Mouse (Mus musculus): ENCODE data around the gene Luzp2. TPM values are rescaled to one million over a fixed set of nuclear protein-coding genes. Genes with fewer than 3 reads are reported as not detected.
"Not testable (repeated sequence)": the region's sequence is repeated elsewhere in the genome, so short reads cannot be mapped to it uniquely, and the experiment has no call there.

Luzp2 gene
- polyA plus RNA-seq, 1 experiment from 2014 or later = 2.3 TPM

GRCm38 (mm10) chr7:54956759-54957158, 121.5 kb downstream of the Luzp2 start:
- ATAC-seq (ENCODE audit: low FRiP score) (no peak), DNase-seq (ENCODE audit: low spot score) (no peak)
- H3K4me2 ChIP-seq (replicated peaks; ENCODE audit: low read depth, low read length) = no peak overlapping the region
- H3K9ac ChIP-seq (ENCODE audit: low read depth, low read length) = no peak overlapping the region
- H3K36me3 ChIP-seq (ENCODE audit: control insufficient read depth, insufficient read depth, low read length) = no peaks in the 10 kb centered on the region
- no peaks in the 10 kb centered on the region for H3K27me3 ChIP-seq (ENCODE audit: control insufficient read depth, insufficient read depth, low read length)
- no peak overlapping the region for H3K4me3 ChIP-seq (ENCODE audit: low read depth, low read length)
- H3K27ac ChIP-seq (ENCODE audit: low read depth, low read length) = no peak overlapping the region
- 78% methylated on average over 2 of the region's 2 CpGs for WGBS
- H3K9me3 ChIP-seq (ENCODE audit: control insufficient read depth, low read length) = no peaks in the 10 kb centered on the region
- no peaks in the 10 kb centered on the region for H3K4me1 ChIP-seq (replicated peaks; ENCODE audit: control insufficient read depth, insufficient read depth, low read length)

- no peak for ATAC-seq (ENCODE audit: low FRiP score)
- Histone ChIP-seq H3K4me1 (replicated peaks; ENCODE audit: control insufficient read depth, insufficient read depth, low read length) (no peaks in the 10 kb centered on the region), H3K9me3 (ENCODE audit: control insufficient read depth, low read length) (no peaks in the 10 kb centered on the region), H3K4me3 (ENCODE audit: low read depth, low read length) (no peak overlapping the region), H3K27ac (ENCODE audit: low read depth, low read length) (no peak overlapping the region), H3K4me2 (replicated peaks; ENCODE audit: low read depth, low read length) (no peak overlapping the region), H3K36me3 (ENCODE audit: control insufficient read depth, insufficient read depth, low read length) (no peaks in the 10 kb centered on the region), H3K9ac (ENCODE audit: low read depth, low read length) (no peak overlapping the region), H3K27me3 (ENCODE audit: control insufficient read depth, insufficient read depth, low read length) (no peaks in the 10 kb centered on the region)
- DNase-seq (ENCODE audit: low spot score) = no peak
- 88% methylated on average over 4 of the region's 4 CpGs for WGBS
Observed at GRCm38 (mm10) chr7:54962678-54963077, 127.4 kb downstream of the Luzp2 start.

GRCm38 (mm10) chr7:54977372-54977771, 142.1 kb downstream of the Luzp2 start:
- Histone ChIP-seq H3K4me2 (replicated peaks; ENCODE audit: low read depth, low read length) (no peak overlapping the region), H3K27me3 (ENCODE audit: control insufficient read depth, insufficient read depth, low read length) (no peaks in the 10 kb centered on the region), H3K9me3 (ENCODE audit: control insufficient read depth, low read length) (no peaks in the 10 kb centered on the region), H3K27ac (ENCODE audit: low read depth, low read length) (no peak overlapping the region), H3K4me1 (replicated peaks; ENCODE audit: control insufficient read depth, insufficient read depth, low read length) (no peaks in the 10 kb centered on the region), H3K9ac (ENCODE audit: low read depth, low read length) (no peak overlapping the region), H3K4me3 (ENCODE audit: low read depth, low read length) (no peak overlapping the region), H3K36me3 (ENCODE audit: control insufficient read depth, insufficient read depth, low read length) (no peaks in the 10 kb centered on the region)
- DNase-seq (ENCODE audit: low spot score) (no peak), ATAC-seq (ENCODE audit: low FRiP score) (no peak)

- DNase-seq (ENCODE audit: low spot score) (no peak), ATAC-seq (ENCODE audit: low FRiP score) (no peak)
- no peak overlapping the region for H3K4me3 ChIP-seq (ENCODE audit: low read depth, low read length)
- no peak overlapping the region for H3K4me2 ChIP-seq (replicated peaks; ENCODE audit: low read depth, low read length)
- H3K4me1 ChIP-seq (replicated peaks; ENCODE audit: control insufficient read depth, insufficient read depth, low read length) = no peaks in the 10 kb centered on the region
- no peaks in the 10 kb centered on the region for H3K27me3 ChIP-seq (ENCODE audit: control insufficient read depth, insufficient read depth, low read length)
- H3K9me3 ChIP-seq (ENCODE audit: control insufficient read depth, low read length) = no peaks in the 10 kb centered on the region
- no peak overlapping the region for H3K27ac ChIP-seq (ENCODE audit: low read depth, low read length)
- WGBS = 85% methylated on average over 4 of the region's 4 CpGs
- no peak overlapping the region for H3K9ac ChIP-seq (ENCODE audit: low read depth, low read length)
- H3K36me3 ChIP-seq (ENCODE audit: control insufficient read depth, insufficient read depth, low read length) = no peaks in the 10 kb centered on the region
Observed at GRCm38 (mm10) chr7:54980585-54980984, 145.3 kb downstream of the Luzp2 start.

GRCm38 (mm10) chr7:55000397-55000796, 165.1 kb downstream of the Luzp2 start:
- no peak overlapping the region for H3K4me3 ChIP-seq (ENCODE audit: low read depth, low read length)
- no peak overlapping the region for H3K27ac ChIP-seq (ENCODE audit: low read depth, low read length)
- H3K9ac ChIP-seq (ENCODE audit: low read depth, low read length) = no peak overlapping the region
- no peak overlapping the region for H3K4me2 ChIP-seq (replicated peaks; ENCODE audit: low read depth, low read length)
- WGBS = 86% methylated on average over 2 of the region's 2 CpGs
- H3K36me3 ChIP-seq (ENCODE audit: control insufficient read depth, insufficient read depth, low read length) = no peaks in the 10 kb centered on the region
- DNase-seq (ENCODE audit: low spot score) = no peak
- ATAC-seq (ENCODE audit: low FRiP score) = no peak
- H3K9me3 ChIP-seq (ENCODE audit: control insufficient read depth, low read length) = no peaks in the 10 kb centered on the region
- H3K4me1 ChIP-seq (replicated peaks; ENCODE audit: control insufficient read depth, insufficient read depth, low read length) = no peaks in the 10 kb centered on the region
- H3K27me3 ChIP-seq (ENCODE audit: control insufficient read depth, insufficient read depth, low read length) = no peaks in the 10 kb centered on the region

- ATAC-seq (ENCODE audit: low FRiP score) = no peak
- 66% methylated on average over 4 of the region's 4 CpGs for WGBS
- Histone ChIP-seq H3K27ac (ENCODE audit: low read depth, low read length) (no peak overlapping the region), H3K9ac (ENCODE audit: low read depth, low read length) (no peak overlapping the region), H3K9me3 (ENCODE audit: control insufficient read depth, low read length) (no peaks in the 10 kb centered on the region), H3K36me3 (ENCODE audit: control insufficient read depth, insufficient read depth, low read length) (no peaks in the 10 kb centered on the region), H3K27me3 (ENCODE audit: control insufficient read depth, insufficient read depth, low read length) (no peaks in the 10 kb centered on the region), H3K4me2 (replicated peaks; ENCODE audit: low read depth, low read length) (no peak overlapping the region), H3K4me1 (replicated peaks; ENCODE audit: control insufficient read depth, insufficient read depth, low read length) (no peaks in the 10 kb centered on the region), H3K4me3 (ENCODE audit: low read depth, low read length) (no peak overlapping the region)
- DNase-seq (ENCODE audit: low spot score) = no peak
Observed at GRCm38 (mm10) chr7:55009173-55009771, 174.0 kb downstream of the Luzp2 start.

- ATAC-seq (ENCODE audit: low FRiP score); H3K4me3 ChIP-seq (ENCODE audit: low read depth, low read length); H3K9ac ChIP-seq (ENCODE audit: low read depth, low read length); H3K27ac ChIP-seq (ENCODE audit: low read depth, low read length); H3K4me2 ChIP-seq (replicated peaks; ENCODE audit: low read depth, low read length); H3K4me1 ChIP-seq (replicated peaks; ENCODE audit: control insufficient read depth, insufficient read depth, low read length); H3K27me3 ChIP-seq (ENCODE audit: control insufficient read depth, insufficient read depth, low read length); H3K9me3 ChIP-seq (ENCODE audit: control insufficient read depth, low read length); DNase-seq (ENCODE audit: low spot score); H3K36me3 ChIP-seq (ENCODE audit: control insufficient read depth, insufficient read depth, low read length): not testable (repeated sequence)
- WGBS = 93% methylated on average over 1 of the region's 2 CpGs
Observed at GRCm38 (mm10) chr7:55133850-55134249, 298.6 kb downstream of the Luzp2 start.

- Histone ChIP-seq H3K4me1 (replicated peaks; ENCODE audit: control insufficient read depth, insufficient read depth, low read length) (no peaks in the 10 kb centered on the region), H3K9ac (ENCODE audit: low read depth, low read length) (no peak overlapping the region), H3K36me3 (ENCODE audit: control insufficient read depth, insufficient read depth, low read length) (no peaks in the 10 kb centered on the region), H3K9me3 (ENCODE audit: control insufficient read depth, low read length) (no peaks in the 10 kb centered on the region), H3K27ac (ENCODE audit: low read depth, low read length) (no peak overlapping the region), H3K4me3 (ENCODE audit: low read depth, low read length) (no peak overlapping the region), H3K27me3 (ENCODE audit: control insufficient read depth, insufficient read depth, low read length) (no peaks in the 10 kb centered on the region), H3K4me2 (replicated peaks; ENCODE audit: low read depth, low read length) (no peak overlapping the region)
- 91% methylated on average over 10 of the region's 10 CpGs for WGBS
- no peak for DNase-seq (ENCODE audit: low spot score)
- ATAC-seq (ENCODE audit: low FRiP score) = no peak
Observed at GRCm38 (mm10) chr7:55188927-55189326, 353.6 kb downstream of the Luzp2 start.

- Histone ChIP-seq H3K27ac (ENCODE audit: low read depth, low read length) (no peak overlapping the region), H3K36me3 (ENCODE audit: control insufficient read depth, insufficient read depth, low read length) (no peaks in the 10 kb centered on the region), H3K27me3 (ENCODE audit: control insufficient read depth, insufficient read depth, low read length) (no peaks in the 10 kb centered on the region), H3K4me2 (replicated peaks; ENCODE audit: low read depth, low read length) (no peak overlapping the region), H3K4me3 (ENCODE audit: low read depth, low read length) (no peak overlapping the region), H3K9ac (ENCODE audit: low read depth, low read length) (no peak overlapping the region), H3K4me1 (replicated peaks; ENCODE audit: control insufficient read depth, insufficient read depth, low read length) (no peaks in the 10 kb centered on the region), H3K9me3 (ENCODE audit: control insufficient read depth, low read length) (no peaks in the 10 kb centered on the region)
- ATAC-seq (ENCODE audit: low FRiP score) = no peak
- DNase-seq (ENCODE audit: low spot score) = no peak
- WGBS = 87% methylated on average over 2 of the region's 2 CpGs
Observed at GRCm38 (mm10) chr7:55189496-55189895, 354.2 kb downstream of the Luzp2 start.

Measured in hindbrain, embryonic 11.5 days (tissue).